Mouse (Mus musculus) heart, postnatal 0 days (tissue): Measurements from ENCODE around the gene Rprd2.

Experiments
- CTCF ChIP-seq: IDR thresholded peaks from 2 replicates; pipeline ENCODE4 v1.5.1; 2016; ENCODE audit warnings: antibody characterized with exemption, control low read depth, low read depth
- EP300 ChIP-seq: IDR thresholded peaks from 2 replicates; pipeline ENCODE4 v1.6.1; 2016; ENCODE audit warnings: antibody characterized with exemption, low read depth

- no peak for TF ChIP-seq CTCF
- TF ChIP-seq EP300: no peak
These were observed 33.2 kb downstream of the Rprd2 start for GRCm38 (mm10) chr3:95785501-95785900.
